Comparison of ENCODE assay signal across 18 mouse cellular contexts in genomic region chr13:104516146-104516545, GRCm38 (mm10).
DNase-seq lines count a peak whose midpoint lies in the region; ATAC-seq and TF ChIP-seq lines count a peak whose summit lies in the region.
"Had no signal": no experiment of that assay in that cellular context is flagged by ENCODE, and none has a peak within 500 bp of the region (broad histone marks: within the 10 kb centered on the region; RNA-seq: fewer than 3 reads in every experiment).

No protein-coding gene starts in this region.

- no peak overlapping the region for H3K4me2 ChIP-seq in intestine, embryonic 14.5 days (ENCODE audit: low read length)
- no peak overlapping the region for H3K4me2 ChIP-seq in intestine, postnatal 0 days (replicated peaks; ENCODE audit: low read depth)
- no peak overlapping the region for H3K4me2 ChIP-seq in stomach, embryonic 15.5 days
- H3K4me2 ChIP-seq: hindbrain, embryonic 13.5 days; kidney, embryonic 15.5 days; limb, embryonic 15.5 days; liver, embryonic 15.5 days had no signal

- DNase-seq in intestine, embryonic 14.5 days (ENCODE audit: low spot score) = no peak
- peak; percentile 31 for DNase-seq in embryo, embryonic 9.5 days (ENCODE audit: extremely low spot score)
- DNase-seq in urinary bladder, adult 18-20 months (ENCODE audit: low spot score in 2 of 2) = no peak
- DNase-seq: adrenal gland, adult 2 months; cerebellum, adult 2 months; gastrocnemius, adult 2 months; heart, adult 2 months; kidney, postnatal 4 days; thymus, adult 2 months had no signal

- H3K4me1 ChIP-seq in intestine, embryonic 14.5 days (replicated peaks; ENCODE audit: control insufficient read depth, insufficient read depth, low read length) = peaks cover 14% of the 10 kb centered on the region
- no peaks in the 10 kb centered on the region for H3K4me1 ChIP-seq in intestine, postnatal 0 days (replicated peaks; ENCODE audit: control insufficient read depth, insufficient read depth, low read length)
- H3K4me1 ChIP-seq in embryonic fibroblast, embryonic 13.5 days (ENCODE audit: control insufficient read depth, insufficient read depth, low read length) = peaks cover 7% of the 10 kb centered on the region
- H3K4me1 ChIP-seq in stomach, embryonic 15.5 days = 0 out of 2 replicates have a peak, but pooled peaks cover 7% of the 10 kb centered on the region
- H3K4me1 ChIP-seq: liver, embryonic 15.5 days had no signal

- H3K27me3 ChIP-seq in intestine, embryonic 14.5 days (replicated peaks; ENCODE audit: control insufficient read depth, insufficient read depth, low read length) = no peaks in the 10 kb centered on the region
- no peaks in the 10 kb centered on the region for H3K27me3 ChIP-seq in intestine, postnatal 0 days (replicated peaks; ENCODE audit: control insufficient read depth, insufficient read depth, low read length)
- no peaks in the 10 kb centered on the region for H3K27me3 ChIP-seq in stomach, embryonic 15.5 days (replicated peaks)
- H3K27me3 ChIP-seq: hindbrain, embryonic 13.5 days; kidney, embryonic 15.5 days; limb, embryonic 15.5 days; liver, embryonic 15.5 days had no signal

- no peaks in the 10 kb centered on the region for H3K36me3 ChIP-seq in intestine, embryonic 14.5 days (ENCODE audit: control insufficient read depth, insufficient read depth, low read length)
- H3K36me3 ChIP-seq in intestine, postnatal 0 days (ENCODE audit: control insufficient read depth, insufficient read depth) = no peaks in the 10 kb centered on the region
- H3K36me3 ChIP-seq in stomach, embryonic 15.5 days = no peaks in the 10 kb centered on the region
- H3K36me3 ChIP-seq: hindbrain, embryonic 13.5 days; kidney, embryonic 15.5 days; limb, embryonic 15.5 days; liver, embryonic 15.5 days had no signal

- no peak overlapping the region for H3K4me3 ChIP-seq in intestine, embryonic 14.5 days (ENCODE audit: low read depth, low read length)
- H3K4me3 ChIP-seq in intestine, postnatal 0 days (ENCODE audit: low read depth, low read length) = no peak overlapping the region
- no peak overlapping the region for H3K4me3 ChIP-seq in embryonic fibroblast, embryonic 13.5 days (ENCODE audit: insufficient read depth, low read length)
- no peak overlapping the region for H3K4me3 ChIP-seq in stomach, embryonic 15.5 days (replicated peaks)
- H3K4me3 ChIP-seq: gastrocnemius, adult 2 months; heart, adult 2 months; hindbrain, embryonic 13.5 days; kidney, embryonic 15.5 days; limb, embryonic 15.5 days; liver, embryonic 15.5 days had no signal

- 36% methylated on average over 4 of the region's 4 CpGs for WGBS in intestine, embryonic 14.5 days
- 55% methylated on average over 4 of the region's 4 CpGs for WGBS in intestine, postnatal 0 days
- 42% methylated on average over 4 of the region's 4 CpGs for WGBS in stomach, embryonic 15.5 days

- no peaks in the 10 kb centered on the region for H3K9me3 ChIP-seq in intestine, embryonic 14.5 days (ENCODE audit: control insufficient read depth, low read length)
- H3K9me3 ChIP-seq in intestine, postnatal 0 days (ENCODE audit: control insufficient read depth) = no peaks in the 10 kb centered on the region
- no peaks in the 10 kb centered on the region for H3K9me3 ChIP-seq in stomach, embryonic 15.5 days
- H3K9me3 ChIP-seq: kidney, embryonic 15.5 days; limb, embryonic 15.5 days; liver, embryonic 15.5 days had no signal

- TF ChIP-seq CTCF in intestine, postnatal 0 days (IDR thresholded peaks at IDR 0.05; ENCODE audit: low read depth) = no peak
- TF ChIP-seq CTCF in embryonic fibroblast, embryonic 13.5 days (IDR thresholded peaks at IDR 0.05; ENCODE audit: borderline replicate concordance, insufficient read depth, low read length) = no peak

- peak overlapping the region; percentile 20; the same call in 1 of the 2 replicates for H3K27ac ChIP-seq in intestine, embryonic 14.5 days (ENCODE audit: low read depth)
- no peak overlapping the region for H3K27ac ChIP-seq in intestine, postnatal 0 days (ENCODE audit: low read depth, low read length)
- H3K27ac ChIP-seq in embryonic fibroblast, embryonic 13.5 days (ENCODE audit: insufficient read depth, low read length) = peak overlapping the region; percentile 99
- peak overlapping the region; percentile 50; the same call in 1 of the 2 replicates for H3K27ac ChIP-seq in stomach, embryonic 15.5 days
- H3K27ac ChIP-seq: gastrocnemius, adult 2 months; heart, adult 2 months; hindbrain, embryonic 13.5 days; kidney, embryonic 15.5 days; limb, embryonic 15.5 days; liver, embryonic 15.5 days had no signal

- no peak for TF ChIP-seq POLR2A in embryonic fibroblast, embryonic 13.5 days (IDR thresholded peaks at IDR 0.05; ENCODE audit: low read depth, low read length)

- no peak for ATAC-seq in intestine, embryonic 14.5 days (replicated peaks; ENCODE audit: low FRiP score, low TSS enrichment, low read depth)
- ATAC-seq in intestine, postnatal 0 days = no peak
- ATAC-seq in stomach, embryonic 15.5 days (ENCODE audit: insufficient read depth, low FRiP score, low read depth) = no peak
- ATAC-seq in erythroblast, adult 5-6 weeks (replicated peaks; ENCODE audit: low FRiP score, poor library complexity, severe bottlenecking) = no peak
- ATAC-seq: inflammation-experienced regulatory T-cells, adult 6 months had no signal

- H3K9ac ChIP-seq in intestine, embryonic 14.5 days (ENCODE audit: low read length) = no peak overlapping the region
- no peak overlapping the region for H3K9ac ChIP-seq in intestine, postnatal 0 days (ENCODE audit: low read depth, low read length)
- H3K9ac ChIP-seq in stomach, embryonic 15.5 days = no peak overlapping the region
- H3K9ac ChIP-seq: hindbrain, embryonic 13.5 days; kidney, embryonic 15.5 days; limb, embryonic 15.5 days; liver, embryonic 15.5 days had no signal
